Mouse (Mus musculus): ENCODE results near the gene Psmb5.

- no peak for TF ChIP-seq MYOG (IDR thresholded peaks at IDR 0.05; ENCODE audit: control insufficient read depth in 1 of 3, insufficient read depth in 1 of 3, insufficient read length in 2 of 3, low read depth in 2 of 3)
- TF ChIP-seq POLR2A (IDR thresholded peaks at IDR 0.05; ENCODE audit: insufficient read length, low read depth) = no peak
- no peak for TF ChIP-seq REST (IDR thresholded peaks at IDR 0.05; ENCODE audit: insufficient read depth, insufficient read length)
- TF ChIP-seq POLR2AphosphoS2 (IDR thresholded peaks at IDR 0.05; ENCODE audit: insufficient read length, low read depth) = no peak
These were observed 48.1 kb downstream of the Psmb5 start for GRCm38 (mm10) chr14:54569451-54570392.

Data from myocyte (in vitro differentiated cells).